Mouse (Mus musculus) liver, embryonic 14.5 days (tissue): ENCODE measurements around the gene Dis3l.

Experiments used
- CTCF ChIP-seq: IDR thresholded peaks from 2 replicates; pipeline ENCODE4 v1.5.1; 2016; ENCODE audit warnings: antibody characterized with exemption, low read depth, control low read depth
- EP300 ChIP-seq: IDR thresholded peaks from 2 replicates; pipeline ENCODE4 v1.6.1; 2016; ENCODE audit warnings: antibody characterized with exemption, low read depth

GRCm38 (mm10) chr9:64259906-64260305, 81.2 kb downstream of the Dis3l start:
- TF ChIP-seq CTCF (no peak), EP300 (no peak)
